In the genomic region with DNA sequence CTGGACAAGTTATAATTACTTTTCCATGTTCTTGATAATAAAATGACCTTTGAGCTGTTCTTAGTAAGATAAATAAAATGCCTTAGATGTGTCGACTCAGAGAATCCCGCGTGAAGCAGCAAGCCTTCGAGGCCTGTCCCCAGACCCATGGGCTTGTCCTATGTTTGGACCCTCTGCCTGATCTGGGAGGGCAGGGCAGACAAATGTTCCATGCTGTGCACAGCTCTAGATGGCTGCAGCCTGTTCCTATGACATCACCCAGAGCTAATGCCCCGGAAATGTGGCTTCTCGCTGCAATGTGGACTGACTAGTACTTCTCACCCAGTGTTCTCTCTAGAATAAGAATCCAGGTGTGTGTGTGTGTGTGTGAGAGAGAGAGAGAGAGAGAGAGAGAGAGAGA, we compare ENCODE assay signal across 28 mouse cellular contexts.
DNase-seq lines count a peak whose midpoint lies in the region; ATAC-seq and TF ChIP-seq lines count a peak whose summit lies in the region.
"Had no signal": no experiment of that assay in that cellular context is flagged by ENCODE, and none has a peak within 500 bp of the region (broad histone marks: within the 10 kb centered on the region; RNA-seq: fewer than 3 reads in every experiment).

No protein-coding gene starts in this region.

- peak overlapping the region; percentile 36; the same call in 1 of the 2 replicates for H3K27ac ChIP-seq in heart, embryonic 10.5 days
- H3K27ac ChIP-seq in intestine, embryonic 16.5 days (ENCODE audit: low read length): no peak overlapping the region
- H3K27ac ChIP-seq in stomach, postnatal 0 days (replicated peaks): no peak overlapping the region
- no peak overlapping the region for H3K27ac ChIP-seq in midbrain, embryonic 16.5 days (ENCODE audit: low read length)
- H3K27ac ChIP-seq: forebrain, embryonic 12.5 days; layer of hippocampus, adult 2 months; left cerebral cortex, adult 2 months; liver, embryonic 13.5 days; neural tube, embryonic 13.5 days had no signal

- no peaks in the 10 kb centered on the region for H3K9me3 ChIP-seq in heart, embryonic 10.5 days
- H3K9me3 ChIP-seq in intestine, embryonic 16.5 days (ENCODE audit: control insufficient read depth, low read length): no peaks in the 10 kb centered on the region
- H3K9me3 ChIP-seq in stomach, postnatal 0 days (ENCODE audit: control insufficient read depth, low read length): no peaks in the 10 kb centered on the region
- no peaks in the 10 kb centered on the region for H3K9me3 ChIP-seq in midbrain, embryonic 16.5 days (replicated peaks; ENCODE audit: control insufficient read depth, low read length, poor library complexity, severe bottlenecking)
- H3K9me3 ChIP-seq: forebrain, embryonic 12.5 days; limb, embryonic 13.5 days; liver, embryonic 13.5 days; neural tube, embryonic 13.5 days had no signal

- no peak for TF ChIP-seq EP300 in stomach, postnatal 0 days (optimal IDR thresholded peaks at IDR 0.05)

- H3K4me2 ChIP-seq in intestine, embryonic 16.5 days (ENCODE audit: low read depth, low read length): no peak overlapping the region
- H3K4me2 ChIP-seq in stomach, postnatal 0 days (replicated peaks; ENCODE audit: low read depth): no peak overlapping the region
- H3K4me2 ChIP-seq in midbrain, embryonic 16.5 days (ENCODE audit: low read length): no peak overlapping the region
- H3K4me2 ChIP-seq: forebrain, embryonic 12.5 days; limb, embryonic 13.5 days; liver, embryonic 13.5 days; midbrain, embryonic 11.5 days; neural tube, embryonic 13.5 days had no signal

- TF ChIP-seq CTCF in lung, adult 2 months (IDR thresholded peaks at IDR 0.05; ENCODE audit: insufficient read depth, low read length): no peak
- TF ChIP-seq CTCF in stomach, postnatal 0 days (IDR thresholded peaks at IDR 0.05; ENCODE audit: low read depth): no peak

- H3K9ac ChIP-seq in intestine, embryonic 16.5 days (ENCODE audit: low read depth, low read length): no peak overlapping the region
- H3K9ac ChIP-seq in stomach, postnatal 0 days (ENCODE audit: low read length): no peak overlapping the region
- no peak overlapping the region for H3K9ac ChIP-seq in midbrain, embryonic 16.5 days (ENCODE audit: low read depth, low read length)
- H3K9ac ChIP-seq: forebrain, embryonic 12.5 days; limb, embryonic 13.5 days; liver, embryonic 13.5 days; neural tube, embryonic 13.5 days had no signal

- DNase-seq in heart, embryonic 10.5 days (ENCODE audit: low spot score): no peak
- no peak for DNase-seq in heart, postnatal 14 days
- DNase-seq in lung, postnatal 10 days: peak; percentile 28
- no peak for DNase-seq in lung, adult 2 months
- DNase-seq in stomach, postnatal 0 days (ENCODE audit: low spot score): no peak
- DNase-seq in adrenal gland, adult 18-20 months (ENCODE audit: low spot score in 2 of 2): no peak
- DNase-seq: adrenal gland, postnatal 25 days; B cell, adult 2 months; cerebellum, adult 18-20 months; cerebellum, postnatal 10 days; gastrocnemius, postnatal 25 days; kidney, adult 9 months; kidney, postnatal 25 days; liver, embryonic 13.5 days; lung, adult 18-20 months; lung, postnatal 36 days; right cerebral cortex, postnatal 4 days had no signal

- ATAC-seq in intestine, embryonic 16.5 days: 0 out of 2 replicates have a peak, but pooled peaks have one; percentile 29
- peak; percentile 54 for ATAC-seq in stomach, postnatal 0 days (ENCODE audit: low FRiP score, low TSS enrichment)
- ATAC-seq in midbrain, embryonic 16.5 days: no peak
- ATAC-seq: hindbrain, embryonic 16.5 days had no signal

- no peak for TF ChIP-seq POLR2A in lung, adult 2 months (IDR thresholded peaks at IDR 0.05; ENCODE audit: borderline replicate concordance, extremely low read depth, low read depth, low read length)

- H3K27me3 ChIP-seq in heart, embryonic 10.5 days (ENCODE audit: insufficient read depth, poor library complexity, severe bottlenecking): no peaks in the 10 kb centered on the region
- no peaks in the 10 kb centered on the region for H3K27me3 ChIP-seq in intestine, embryonic 16.5 days (replicated peaks; ENCODE audit: control insufficient read depth, insufficient read depth, low read length)
- H3K27me3 ChIP-seq in stomach, postnatal 0 days (ENCODE audit: control insufficient read depth, insufficient read depth, low read length): no peaks in the 10 kb centered on the region
- H3K27me3 ChIP-seq in midbrain, embryonic 16.5 days (ENCODE audit: control insufficient read depth, insufficient read depth, low read depth, low read length): no peaks in the 10 kb centered on the region
- H3K27me3 ChIP-seq: forebrain, embryonic 12.5 days; limb, embryonic 13.5 days; liver, embryonic 13.5 days; neural tube, embryonic 13.5 days had no signal

- H3K36me3 ChIP-seq in heart, embryonic 10.5 days: peaks cover 45% of the 10 kb centered on the region
- peaks cover 5% of the 10 kb centered on the region; the same call in 1 of the 2 replicates for H3K36me3 ChIP-seq in intestine, embryonic 16.5 days (ENCODE audit: control insufficient read depth, insufficient read depth, low read length)
- H3K36me3 ChIP-seq in stomach, postnatal 0 days (ENCODE audit: control insufficient read depth, insufficient read depth, low read length): 0 out of 2 replicates have a peak, but pooled peaks cover 2% of the 10 kb centered on the region
- no peaks in the 10 kb centered on the region; the same call in 1 of the 2 replicates for H3K36me3 ChIP-seq in midbrain, embryonic 16.5 days (ENCODE audit: control insufficient read depth, insufficient read depth, low read length)
- H3K36me3 ChIP-seq: liver, embryonic 13.5 days had no signal

- H3K4me3 ChIP-seq in heart, embryonic 10.5 days: no peak overlapping the region
- H3K4me3 ChIP-seq in lung, adult 2 months (replicated peaks; ENCODE audit: extremely low read depth, low read depth, low read length): no peak overlapping the region
- H3K4me3 ChIP-seq in intestine, embryonic 16.5 days (ENCODE audit: low read length): no peak overlapping the region
- no peak overlapping the region for H3K4me3 ChIP-seq in stomach, postnatal 0 days (ENCODE audit: low read depth, low read length)
- H3K4me3 ChIP-seq in midbrain, embryonic 16.5 days (ENCODE audit: low read depth, low read length): no peak overlapping the region
- H3K4me3 ChIP-seq: erythroblast, embryonic 14.5 days; forebrain, embryonic 12.5 days; layer of hippocampus, adult 2 months; left cerebral cortex, adult 2 months; limb, embryonic 13.5 days; liver, embryonic 13.5 days; myocyte; neural tube, embryonic 13.5 days had no signal

- intact Hi-C loops in heart, postnatal 14 days (cut with DNase I): no loop called here

- peaks cover 42% of the 10 kb centered on the region for H3K4me1 ChIP-seq in heart, embryonic 10.5 days
- H3K4me1 ChIP-seq in lung, adult 2 months (ENCODE audit: control insufficient read depth, insufficient read depth, low read length): peaks cover 14% of the 10 kb centered on the region
- H3K4me1 ChIP-seq in intestine, embryonic 16.5 days (ENCODE audit: control insufficient read depth, insufficient read depth, low read length): peaks cover 10% of the 10 kb centered on the region
- H3K4me1 ChIP-seq in stomach, postnatal 0 days (replicated peaks; ENCODE audit: control insufficient read depth, insufficient read depth): no peaks in the 10 kb centered on the region
- H3K4me1 ChIP-seq in midbrain, embryonic 16.5 days (ENCODE audit: control insufficient read depth, insufficient read depth, low read length): no peaks in the 10 kb centered on the region
- H3K4me1 ChIP-seq: forebrain, embryonic 12.5 days; limb, embryonic 13.5 days; neural tube, embryonic 13.5 days had no signal

- 80% methylated on average over 6 of the region's 6 CpGs for WGBS in heart, embryonic 10.5 days
- 45% methylated on average over 6 of the region's 6 CpGs for WGBS in lung, adult 2 months
- WGBS in intestine, embryonic 16.5 days: 53% methylated on average over 6 of the region's 6 CpGs
- WGBS in stomach, postnatal 0 days: 44% methylated on average over 6 of the region's 6 CpGs
- WGBS in midbrain, embryonic 16.5 days: 85% methylated on average over 6 of the region's 6 CpGs
